ENCODE assay signal across 16 mouse cellular contexts in the genomic region with DNA sequence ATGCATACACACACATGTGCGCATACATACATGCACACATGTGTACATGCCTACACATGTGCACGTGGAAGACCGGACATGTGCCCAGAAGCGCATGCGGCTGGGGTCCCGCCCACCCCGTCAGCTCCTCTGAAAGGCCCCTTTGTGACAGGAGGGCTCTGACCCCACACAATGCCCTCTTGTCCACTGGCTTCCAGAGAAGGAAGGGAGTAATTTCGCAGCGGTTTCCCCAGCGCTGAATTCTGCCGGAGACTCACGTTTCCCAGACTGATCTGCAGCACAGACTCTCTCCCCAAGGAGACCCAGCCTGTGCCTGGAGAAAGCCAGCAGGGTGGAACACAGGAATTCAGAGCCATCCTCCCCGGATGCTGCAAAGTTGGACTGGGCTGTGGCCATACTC. TPM values are rescaled to one million over a fixed set of nuclear protein-coding genes. Genes with fewer than 3 reads are reported as not detected.
DNase-seq lines count a peak whose midpoint lies in the region; ATAC-seq and TF ChIP-seq lines count a peak whose summit lies in the region.
"Had no signal": no experiment of that assay in that cellular context is flagged by ENCODE, and none has a peak within 500 bp of the region (broad histone marks: within the 10 kb centered on the region; RNA-seq: fewer than 3 reads in every experiment).

No protein-coding gene starts in this region.

- peaks cover 23% of the 10 kb centered on the region for H3K27me3 ChIP-seq in embryonic facial prominence, embryonic 14.5 days (replicated peaks; ENCODE audit: control insufficient read depth, insufficient read depth, low read length)
- no peaks in the 10 kb centered on the region; the same call in 1 of the 2 replicates for H3K27me3 ChIP-seq in midbrain, postnatal 0 days (ENCODE audit: insufficient read depth, low read length)
- H3K27me3 ChIP-seq: lung, embryonic 15.5 days had no signal

- H3K27ac ChIP-seq in embryonic facial prominence, embryonic 14.5 days (replicated peaks; ENCODE audit: low read depth, low read length): peak overlapping the region; percentile 74
- no peak overlapping the region for H3K27ac ChIP-seq in midbrain, postnatal 0 days (ENCODE audit: low read depth, low read length)
- H3K27ac ChIP-seq: kidney, embryonic 15.5 days; lung, embryonic 15.5 days had no signal

- no peak for TF ChIP-seq CTCF in midbrain, postnatal 0 days (IDR thresholded peaks at IDR 0.05)

- WGBS in embryonic facial prominence, embryonic 14.5 days: 23% methylated on average over 12 of the region's 13 CpGs
- 39% methylated on average over 13 of the region's 13 CpGs for WGBS in midbrain, postnatal 0 days

- DNase-seq in layer of hippocampus, adult 11-12 months (ENCODE audit: low spot score): peak; percentile 11
- DNase-seq in layer of hippocampus, postnatal 14 days (ENCODE audit: low spot score in 2 of 2): no peak
- peak; percentile 63 for DNase-seq in embryo, embryonic 10.5 days (ENCODE audit: low spot score)
- DNase-seq in embryonic facial prominence, embryonic 14.5 days (ENCODE audit: low spot score): peak; percentile 62
- peak; percentile 24 for DNase-seq in midbrain, postnatal 0 days (ENCODE audit: low spot score)
- DNase-seq in cerebellum, postnatal 36 days: no peak
- no peak for DNase-seq in left cerebral cortex, adult 11 months (ENCODE audit: low spot score)
- DNase-seq: adrenal gland, postnatal 14 days; cerebellum, postnatal 25 days; heart, adult 18-20 months; thymus, adult 2 months had no signal

- H3K4me1 ChIP-seq in embryonic facial prominence, embryonic 14.5 days (ENCODE audit: control insufficient read depth, insufficient read depth, low read length): 0 out of 2 replicates have a peak, but pooled peaks cover under 1% of the 10 kb centered on the region
- no peaks in the 10 kb centered on the region; the same call in 1 of the 2 replicates for H3K4me1 ChIP-seq in midbrain, postnatal 0 days (ENCODE audit: insufficient read depth, low read length)
- H3K4me1 ChIP-seq: lung, embryonic 15.5 days had no signal

- H3K4me3 ChIP-seq in embryonic facial prominence, embryonic 14.5 days (ENCODE audit: low read depth, low read length): no peak overlapping the region
- no peak overlapping the region for H3K4me3 ChIP-seq in midbrain, postnatal 0 days (ENCODE audit: low read depth, low read length)
- H3K4me3 ChIP-seq: kidney, embryonic 15.5 days; lung, embryonic 15.5 days had no signal

- no peak overlapping the region for H3K4me2 ChIP-seq in embryonic facial prominence, embryonic 14.5 days (ENCODE audit: low read depth, low read length)
- H3K4me2 ChIP-seq in midbrain, postnatal 0 days (ENCODE audit: low read depth, low read length, poor library complexity, severe bottlenecking): no peak overlapping the region
- H3K4me2 ChIP-seq: kidney, embryonic 15.5 days; liver, embryonic 11.5 days; lung, embryonic 15.5 days had no signal

- no peaks in the 10 kb centered on the region for H3K9me3 ChIP-seq in embryonic facial prominence, embryonic 14.5 days (ENCODE audit: control insufficient read depth, low read length)
- H3K9me3 ChIP-seq in midbrain, postnatal 0 days (ENCODE audit: low read length): no peaks in the 10 kb centered on the region
- H3K9me3 ChIP-seq: kidney, embryonic 15.5 days; lung, embryonic 15.5 days had no signal

- no peaks in the 10 kb centered on the region for H3K36me3 ChIP-seq in embryonic facial prominence, embryonic 14.5 days (ENCODE audit: control insufficient read depth, insufficient read depth, low read length)
- no peaks in the 10 kb centered on the region for H3K36me3 ChIP-seq in midbrain, postnatal 0 days (ENCODE audit: insufficient read depth, low read length)
- H3K36me3 ChIP-seq: G1E; kidney, embryonic 15.5 days had no signal

- ATAC-seq in embryonic facial prominence, embryonic 14.5 days (ENCODE audit: low read depth): peak; percentile 55; the same call in 1 of the 2 replicates
- no peak for ATAC-seq in midbrain, postnatal 0 days (ENCODE audit: low FRiP score)

- H3K9ac ChIP-seq in embryonic facial prominence, embryonic 14.5 days (ENCODE audit: low read depth, low read length): peak overlapping the region; percentile 37; the same call in 1 of the 2 replicates
- 0 out of 2 replicates have a peak overlapping the region, but pooled peaks have one; percentile 19 for H3K9ac ChIP-seq in midbrain, postnatal 0 days (replicated peaks; ENCODE audit: low read length, poor library complexity, severe bottlenecking)
- H3K9ac ChIP-seq: kidney, embryonic 15.5 days; lung, embryonic 15.5 days had no signal

RNA-seq across cellular contexts. Expression of a gene that starts 20.5 kb away (rescaled TPM):
- 1 to 10 TPM in 1 of 2 experiments, under 1 TPM in 1; 0.92 to 1.5 TPM for total RNA-seq in layer of hippocampus, postnatal 14 days (2021)
- 7.0 and 7.6 TPM in 2 replicates for polyA plus RNA-seq in embryonic facial prominence, embryonic 14.5 days (2014; fragmentation: Nextera tagmentation; extraction: Ambion mirVana)
- 0.71 and 3.5 TPM in 2 replicates for total RNA-seq in midbrain, postnatal 0 days (2014; rRNA removed)
- polyA plus RNA-seq in midbrain, postnatal 0 days (2015; fragmentation: Nextera tagmentation; extraction: Ambion mirVana): 1.5 and 1.6 TPM in 2 replicates
- total RNA-seq: megakaryocyte, adult 5-6 weeks had no signal
- polyA plus RNA-seq: G1E had no signal

RNA-seq across cellular contexts. Expression of a gene that starts 44.5 kb away (rescaled TPM):
- 10 to 100 TPM; 35.6 to 35.9 TPM for total RNA-seq in layer of hippocampus, postnatal 14 days (2021)
- 46.1 and 56.7 TPM in 2 replicates for polyA plus RNA-seq in embryonic facial prominence, embryonic 14.5 days (2014; fragmentation: Nextera tagmentation; extraction: Ambion mirVana)
- 53.4 and 67.1 TPM in 2 replicates for total RNA-seq in midbrain, postnatal 0 days (2014; rRNA removed)
- 34.6 and 37.2 TPM in 2 replicates for polyA plus RNA-seq in midbrain, postnatal 0 days (2015; fragmentation: Nextera tagmentation; extraction: Ambion mirVana)

RNA-seq across cellular contexts. Expression of a gene that starts 52.3 kb away (rescaled TPM):
- total RNA-seq in layer of hippocampus, postnatal 14 days (2021): 1 to 10 TPM in 1 of 2 experiments, under 1 TPM in 1; 0.95 to 1.6 TPM
- polyA plus RNA-seq in embryonic facial prominence, embryonic 14.5 days (2014; fragmentation: Nextera tagmentation; extraction: Ambion mirVana): 7.4 and 9.4 TPM in 2 replicates
- 7.6 and 10.9 TPM in 2 replicates for total RNA-seq in midbrain, postnatal 0 days (2014; rRNA removed)
- polyA plus RNA-seq in midbrain, postnatal 0 days (2015; fragmentation: Nextera tagmentation; extraction: Ambion mirVana): 2.6 and 2.8 TPM in 2 replicates
- total RNA-seq: G1E; megakaryocyte, adult 5-6 weeks had no signal

Comparison
In these comparisons a context has a peak if more than half of its experiments do, and no peak if none do; other contexts are left out.
1. DNase-seq: peak in layer of hippocampus, adult 11-12 months (single experiment), embryo, embryonic 10.5 days (single experiment), embryonic facial prominence, embryonic 14.5 days (single experiment) and midbrain, postnatal 0 days (single experiment); none in layer of hippocampus, postnatal 14 days (0 of 2), cerebellum, postnatal 36 days (0 of 2) and left cerebral cortex, adult 11 months (single experiment).